Mouse (Mus musculus) adrenal gland (tissue): ENCODE measurements around the gene Srp68.
"Not testable (repeated sequence)": the region's sequence is repeated elsewhere in the genome, so short reads cannot be mapped to it uniquely, and the experiment has no call there.

Experiments used
- intact Hi-C: fragments of 180-260 bp; cut with DNase I; formaldehyde crosslinking; loops from one replicate; pipeline ENCODE4 v1.15.1; 2025

Gene Srp68

GRCm38 (mm10) chr11:116285770-116286191, 11.8 kb upstream of the Srp68 start:
- intact Hi-C loops, result no loop called here

- intact Hi-C loops, result no loop called here
These were observed 10.0 kb upstream of the Srp68 start for GRCm38 (mm10) chr11:116283982-116284381.

- intact Hi-C loops, result no loop called here
These were observed 9.0 kb upstream of the Srp68 start for GRCm38 (mm10) chr11:116282912-116283521.

GRCm38 (mm10) chr11:116282089-116282488, 8.1 kb upstream of the Srp68 start:
- intact Hi-C loops, result no loop called here

GRCm38 (mm10) chr11:116281671-116282070, 7.7 kb upstream of the Srp68 start:
- intact Hi-C loops, result no loop called here

GRCm38 (mm10) chr11:116280751-116281663, 7.0 kb upstream of the Srp68 start, which contains the start of gene Galr2:
TSS of gene Galr2 (plus strand) at chr11:116280939.
- intact Hi-C loops, result no loop called here

GRCm38 (mm10) chr11:116277184-116277583, 3.2 kb upstream of the Srp68 start:
- intact Hi-C loops, result not testable (repeated sequence)

- intact Hi-C loops, result no loop called here
These were observed 460 bp downstream of the Srp68 start for GRCm38 (mm10) chr11:116273469-116274044.

- intact Hi-C loops, result no loop called here
These were observed 1.2 kb downstream of the Srp68 start for GRCm38 (mm10) chr11:116272589-116273468.

- intact Hi-C loops, result no loop called here
These were observed 4.5 kb downstream of the Srp68 start for GRCm38 (mm10) chr11:116269560-116269959.

GRCm38 (mm10) chr11:116268313-116268712, 5.7 kb downstream of the Srp68 start:
- intact Hi-C loops, result no loop called here

- intact Hi-C loops, result no loop called here
These were observed 6.4 kb downstream of the Srp68 start for GRCm38 (mm10) chr11:116267637-116268036.

- intact Hi-C loops, result no loop called here
These were observed 8.2 kb downstream of the Srp68 start for GRCm38 (mm10) chr11:116265850-116266249.

- intact Hi-C loops, result no loop called here
These were observed 8.7 kb downstream of the Srp68 start for GRCm38 (mm10) chr11:116265352-116265751.

- intact Hi-C loops, result no loop called here
These were observed 13.8 kb downstream of the Srp68 start for GRCm38 (mm10) chr11:116260259-116260658.

GRCm38 (mm10) chr11:116259461-116259860, 14.6 kb downstream of the Srp68 start:
- intact Hi-C loops, result no loop called here

- intact Hi-C loops, result no loop called here
These were observed 17.9 kb downstream of the Srp68 start for GRCm38 (mm10) chr11:116255982-116256675.

- intact Hi-C loops, result no loop called here
These were observed 18.7 kb downstream of the Srp68 start for GRCm38 (mm10) chr11:116255090-116255981.

GRCm38 (mm10) chr11:116254627-116255026, 19.4 kb downstream of the Srp68 start:
- intact Hi-C loops, result no loop called here
